Mouse (Mus musculus) cortical plate, adult 2 months (tissue): ENCODE measurements around the gene Mtf1.

Experiments used
- CTCF ChIP-seq: fragments of 200-500 bp; IDR thresholded peaks from 2 replicates; pipeline ENCODE4 v1.5.1; 2011; ENCODE audit warnings: mild to moderate bottlenecking, control low read depth, low read length; ENCODE audit not compliant: insufficient read depth; ENCODE audit errors: extremely low read depth
- POLR2A ChIP-seq: fragments of 200-500 bp; IDR thresholded peaks from 2 replicates; pipeline ENCODE4 v1.6.1; 2011; ENCODE audit warnings: mild to moderate bottlenecking, low read length, control low read depth; ENCODE audit not compliant: insufficient read depth; ENCODE audit errors: extremely low read depth

DNA sequence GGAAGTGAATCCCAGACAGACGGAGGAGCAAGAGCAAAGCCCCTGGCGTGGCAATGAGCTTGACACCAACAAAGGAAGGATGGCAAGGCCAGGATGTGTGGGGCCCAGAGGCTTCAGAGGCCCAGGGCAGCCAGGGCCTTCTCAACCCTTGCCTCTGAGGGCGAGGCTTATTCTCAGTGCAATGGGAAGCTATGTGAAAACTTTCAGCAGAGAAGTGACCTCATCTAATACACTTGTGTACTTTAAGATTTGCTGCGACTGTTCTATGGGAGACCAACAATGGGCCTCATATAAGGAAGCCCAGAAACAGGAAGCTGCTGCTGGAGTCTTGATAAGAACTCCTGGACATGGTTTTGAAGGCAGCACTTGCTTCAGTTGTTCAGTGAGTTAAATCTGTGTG is 29.8 kb upstream of the Mtf1 start:
- no peak for TF ChIP-seq CTCF
- no peak for TF ChIP-seq POLR2A
